Mouse (Mus musculus) embryonic facial prominence, embryonic 10.5 days (tissue): ENCODE data around the gene BB287469. TPM values are rescaled to one million over a fixed set of nuclear protein-coding genes. Genes with fewer than 3 reads are reported as not detected.
A peak's percentile ranks its signal among the peaks of the same experiment; 100 is the strongest.
"Not testable (repeated sequence)": the region's sequence is repeated elsewhere in the genome, so short reads cannot be mapped to it uniquely, and the experiment has no call there.

Experiments used
- DNase-seq: peaks from one replicate; pipeline ENCODE4 v3.0.0-alpha.2; 2017; ENCODE audit warnings: low spot score
- H3K27ac ChIP-seq: fragments of 300-500 bp; sonication (generic); replicated peaks from 2 replicates; pipeline ENCODE4 v1.5.1; 2016; ENCODE audit warnings: mild to moderate bottlenecking
- H3K27me3 ChIP-seq: fragments of 300-500 bp; sonication (generic); replicated peaks from 2 replicates; pipeline ENCODE4 v1.6.1; 2016; ENCODE audit warnings: low read depth, mild to moderate bottlenecking; ENCODE audit not compliant: poor library complexity, severe bottlenecking
- H3K36me3 ChIP-seq: fragments of 300-500 bp; sonication (generic); replicated peaks from 2 replicates; pipeline ENCODE4 v1.6.1; 2016; ENCODE audit warnings: mild to moderate bottlenecking, moderate library complexity
- H3K4me1 ChIP-seq: fragments of 300-500 bp; sonication (generic); 2 replicates; pipeline ENCODE4 v1.6.1; 2016
- H3K4me3 ChIP-seq: fragments of 300-500 bp; sonication (generic); 2 replicates; pipeline ENCODE4 v1.5.1; 2016; ENCODE audit warnings: mild to moderate bottlenecking, moderate library complexity
- H3K9me3 ChIP-seq: fragments of 300-500 bp; sonication (generic); 2 replicates; pipeline ENCODE4 v1.6.1; 2016; ENCODE audit warnings: mild to moderate bottlenecking
- WGBS: fragments of 180-500 bp; shearing (Covaris S2); methylation state at CpG from one replicate; pipeline ENCODE4 v1.1.7; 2016; 5-methylcytosine and 5-hydroxymethylcytosine counted together
- polyA plus RNA-seq: library from polyadenylated mRNA; unstranded; fragments of >200 nt; fragmentation: Nextera tagmentation; extraction: Ambion mirVana; gene quantifications from 2 replicates; pipeline ENCODE4 v1.2.1, GENCODE M21; 2016

BB287469 gene
- polyA plus RNA-seq, result not detected in 2 replicates

GRCm38 (mm10) chr12:87816277-87816676 lies at the start of gene BB287469:
Gene BB287469, plus strand, starts transcription at chr12:87816577.
- H3K36me3 ChIP-seq, H3K27me3 ChIP-seq, H3K27ac ChIP-seq, DNase-seq, H3K9me3 ChIP-seq, H3K4me3 ChIP-seq, H3K4me1 ChIP-seq: not testable (repeated sequence)
- 79% methylated on average over 6 of the region's 6 CpGs for WGBS

DNA sequence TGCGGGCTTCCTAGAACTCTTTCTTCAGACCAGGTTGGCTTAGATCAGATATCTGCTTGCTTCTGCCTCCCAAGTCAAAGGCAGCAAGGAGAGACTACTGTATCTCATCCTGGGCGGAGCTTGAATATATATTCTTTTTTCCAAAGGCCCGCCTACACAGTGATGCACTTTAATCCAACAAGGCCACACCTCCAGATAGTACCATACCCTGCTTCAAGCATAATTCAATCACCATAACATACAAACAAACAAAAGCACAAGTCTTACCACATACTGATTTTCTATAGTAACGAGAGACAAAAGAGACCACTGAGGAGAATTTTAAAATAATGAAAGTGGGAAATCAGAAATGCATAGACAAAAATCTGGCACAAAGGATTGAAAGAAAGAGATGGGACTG lies 40.7 kb upstream of the BB287469 start, which contains the start of gene Gm21319:
Gene Gm21319, minus strand, starts transcription at position 101 of the 400 bp plus-strand sequence.
- not testable (repeated sequence) for H3K27ac ChIP-seq, H3K9me3 ChIP-seq, DNase-seq, H3K4me3 ChIP-seq, H3K27me3 ChIP-seq, H3K4me1 ChIP-seq, H3K36me3 ChIP-seq
- WGBS, result 90% methylated on average over 4 of the region's 4 CpGs

DNA sequence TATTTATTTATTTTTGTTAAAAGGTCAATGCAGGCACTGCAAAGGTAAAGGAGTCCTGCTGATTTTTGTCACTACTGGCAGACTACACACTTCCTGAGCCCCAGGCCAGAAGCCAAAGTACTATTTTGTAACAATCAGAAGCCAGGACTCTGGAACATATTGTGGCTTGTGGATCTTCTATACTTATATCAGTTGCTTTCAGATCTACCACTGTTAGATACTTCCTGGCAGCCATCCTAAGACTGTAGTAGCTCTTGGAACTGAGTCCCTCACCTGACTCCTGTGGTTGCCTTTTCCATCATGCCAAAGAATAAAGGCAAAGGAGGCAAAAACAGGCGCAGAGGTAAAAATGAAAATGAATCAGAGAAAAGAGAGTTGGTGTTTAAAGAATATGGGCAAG lies 21.2 kb upstream of the BB287469 start, which contains the start of gene Gm21936:
Gene Gm21936, plus strand, starts transcription at position 301 of the 400 bp plus-strand sequence.
- not testable (repeated sequence) for H3K27ac ChIP-seq, H3K4me3 ChIP-seq, H3K9me3 ChIP-seq, H3K27me3 ChIP-seq, H3K4me1 ChIP-seq, H3K36me3 ChIP-seq, DNase-seq
- 89% methylated on average over 1 of the region's 1 CpGs for WGBS

GRCm38 (mm10) chr12:87797971-87798370 lies 18.4 kb upstream of the BB287469 start:
- not testable (repeated sequence) for H3K4me3 ChIP-seq, H3K27ac ChIP-seq, H3K9me3 ChIP-seq, H3K27me3 ChIP-seq, H3K4me1 ChIP-seq, H3K36me3 ChIP-seq, DNase-seq
- 92% methylated on average over 5 of the region's 5 CpGs for WGBS

DNA sequence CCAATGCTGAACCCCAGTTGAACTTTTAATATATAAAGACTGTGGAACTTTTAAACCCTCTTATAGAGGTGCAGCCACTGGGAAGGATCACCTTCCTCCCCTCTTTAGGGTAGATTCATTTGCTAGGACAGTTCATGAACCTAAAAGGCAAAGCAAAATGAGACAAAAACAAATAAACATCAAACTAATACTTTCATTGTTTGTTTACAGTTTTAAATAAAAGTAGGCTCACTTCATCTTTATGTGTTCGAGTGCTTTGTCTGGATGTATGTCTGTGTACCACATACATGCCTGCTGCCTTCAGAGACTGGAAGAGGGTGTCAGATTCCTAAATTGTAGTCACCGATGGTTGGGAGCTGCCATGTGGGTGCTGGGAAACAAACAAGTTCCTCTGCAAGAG lies 25.9 kb downstream of the BB287469 start, which contains the start of gene Gm2001:
Gene Gm2001, minus strand, starts transcription at position 101 of the 400 bp plus-strand sequence.
- H3K4me1 ChIP-seq, H3K27me3 ChIP-seq, H3K4me3 ChIP-seq, H3K36me3 ChIP-seq, DNase-seq, H3K27ac ChIP-seq, H3K9me3 ChIP-seq: not testable (repeated sequence)
- WGBS, result 74% methylated on average over 2 of the region's 2 CpGs

- H3K36me3 ChIP-seq, H3K27ac ChIP-seq, H3K4me1 ChIP-seq, H3K4me3 ChIP-seq, DNase-seq, H3K27me3 ChIP-seq, H3K9me3 ChIP-seq: not testable (repeated sequence)
- whole genome bisulfite sequencing, result no CpG with 5 or more reads among the region's 2 CpGs
Measured at GRCm38 (mm10) chr12:87850657-87851056, 34.3 kb downstream of the BB287469 start.

DNA sequence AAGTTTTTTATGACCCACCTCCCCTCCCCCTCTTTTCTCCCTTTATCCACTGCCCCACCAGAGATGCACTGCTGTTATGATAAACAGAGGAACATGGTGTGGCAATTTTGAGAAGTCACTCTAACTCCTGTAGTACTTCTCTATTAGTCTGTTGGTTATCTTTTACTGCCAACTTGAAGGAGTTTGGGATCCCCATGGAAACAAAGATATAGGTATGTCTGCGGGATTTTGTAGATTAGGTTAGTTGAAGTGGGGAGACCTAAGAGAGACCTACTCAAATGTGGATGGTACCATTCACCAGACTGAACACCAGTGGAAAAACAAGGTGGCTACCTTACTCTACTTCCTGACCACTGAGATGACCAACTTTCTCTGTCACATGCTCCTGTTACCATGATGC lies 39.7 kb downstream of the BB287469 start:
- not testable (repeated sequence) for H3K4me1 ChIP-seq, H3K27ac ChIP-seq, DNase-seq, H3K4me3 ChIP-seq, H3K9me3 ChIP-seq, H3K27me3 ChIP-seq, H3K36me3 ChIP-seq
- 91% methylated on average over 1 of the region's 1 CpGs for WGBS

GRCm38 (mm10) chr12:87861740-87862692 lies 45.6 kb downstream of the BB287469 start:
- not testable (repeated sequence) for H3K36me3 ChIP-seq, H3K9me3 ChIP-seq, H3K27ac ChIP-seq, H3K27me3 ChIP-seq, H3K4me3 ChIP-seq, H3K4me1 ChIP-seq
- DNase-seq, result peak; percentile 7
- 87% methylated on average over 23 of the region's 23 CpGs for WGBS

DNA sequence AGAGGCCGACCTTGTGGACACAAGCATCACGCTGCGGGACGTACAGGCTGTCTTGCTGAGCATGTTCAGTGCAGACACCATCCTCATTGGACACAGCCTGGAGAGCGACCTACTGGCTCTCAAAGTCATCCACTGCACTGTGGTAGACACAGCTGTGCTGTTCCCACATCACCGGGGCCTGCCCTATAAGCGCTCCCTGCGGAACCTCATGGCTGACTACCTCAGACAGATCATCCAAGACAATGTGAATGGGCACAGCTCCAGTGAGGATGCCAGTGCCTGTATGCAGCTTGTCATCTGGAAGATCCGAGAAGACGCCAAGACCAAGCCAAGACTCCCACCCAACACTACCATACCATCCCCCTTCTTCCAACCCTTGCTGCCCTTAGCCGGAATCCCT lies 47.3 kb downstream of the BB287469 start:
- not testable (repeated sequence) for H3K27me3 ChIP-seq, H3K9me3 ChIP-seq, DNase-seq, H3K4me3 ChIP-seq, H3K4me1 ChIP-seq, H3K27ac ChIP-seq, H3K36me3 ChIP-seq
- 93% methylated on average over 10 of the region's 11 CpGs for WGBS

- not testable (repeated sequence) for DNase-seq, H3K27me3 ChIP-seq, H3K36me3 ChIP-seq, H3K9me3 ChIP-seq, H3K4me3 ChIP-seq, H3K4me1 ChIP-seq, H3K27ac ChIP-seq
- 85% methylated on average over 2 of the region's 2 CpGs for WGBS
Measured at GRCm38 (mm10) chr12:87864048-87864447, 47.7 kb downstream of the BB287469 start.

Other genes with a start within 250 kb of the BB287469 start
- not detected in 2 replicates for gene Oog1, start 213.9 kb upstream of the BB287469 start, polyA plus RNA-seq
- not detected in 2 replicates for gene Gm4027, start 197.7 kb upstream of the BB287469 start, polyA plus RNA-seq
- not detected in 2 replicates for gene Gm16381, start 172.0 kb upstream of the BB287469 start, polyA plus RNA-seq
- not detected in 2 replicates for gene Gm21319, start 40.8 kb upstream of the BB287469 start, polyA plus RNA-seq
- not detected in 2 replicates for gene Gm21936, start 21.1 kb upstream of the BB287469 start, polyA plus RNA-seq
- gene Gm2001, start 25.8 kb downstream of the BB287469 start, polyA plus RNA-seq, result not detected in 2 replicates
- not detected in 2 replicates for gene Gm2016, start 57.5 kb downstream of the BB287469 start, polyA plus RNA-seq
- not detected in 2 replicates for gene Gm2022, start 78.8 kb downstream of the BB287469 start, polyA plus RNA-seq
- not detected in 2 replicates for gene Gm2035, start 103.3 kb downstream of the BB287469 start, polyA plus RNA-seq
- gene Gm2042, start 137.5 kb downstream of the BB287469 start, polyA plus RNA-seq, result not detected in 2 replicates
- gene Gm2075, start 195.3 kb downstream of the BB287469 start, polyA plus RNA-seq, result not detected in 2 replicates
- gene Gm6803, start 202.2 kb downstream of the BB287469 start, polyA plus RNA-seq, result not detected in 2 replicates
- gene Gm2056, start 210.4 kb downstream of the BB287469 start, polyA plus RNA-seq, result not detected in 2 replicates